Mouse (Mus musculus): ENCODE data around the gene Slc22a6.

- TF ChIP-seq CTCF (IDR thresholded peaks at IDR 0.05; ENCODE audit: low read depth, low read length) (no peak), TAL1 (conservative IDR thresholded peaks at IDR 0.05; ENCODE audit: low read depth, low read length) (no peak), GATA1 (IDR thresholded peaks at IDR 0.05; ENCODE audit: borderline replicate concordance, low read length) (no peak), GATA2 (IDR thresholded peaks at IDR 0.05; ENCODE audit: borderline replicate concordance, low read depth, low read length) (no peak), POLR2AphosphoS5 (IDR thresholded peaks at IDR 0.05; ENCODE audit: insufficient replicate concordance, low read depth, low read length) (no peak)
Observed at GRCm38 (mm10) chr19:8570341-8571040, 47.3 kb upstream of the Slc22a6 start.
